Mouse (Mus musculus) embryo, embryonic 11 days (tissue): ENCODE results near the gene Tpm3-rs7.
"Not testable (repeated sequence)": the region's sequence is repeated elsewhere in the genome, so short reads cannot be mapped to it uniquely, and the experiment has no call there.

ENCODE experiments used
- DNase-seq: peaks from one replicate; pipeline ENCODE4 v3.0.0-alpha.2; 2015

Gene Tpm3-rs7

GRCm38 (mm10) chr14:113314499-113314898 lies at the start of gene Tpm3-rs7:
TSS of gene Tpm3-rs7 (plus strand) at chr14:113314608.
- DNase-seq: not testable (repeated sequence)

GRCm38 (mm10) chr14:113317023-113317422 lies 2.6 kb downstream of the Tpm3-rs7 start:
- DNase-seq: no peak

GRCm38 (mm10) chr14:113363361-113363760 lies 49.0 kb downstream of the Tpm3-rs7 start:
- no peak for DNase-seq
